Mouse (Mus musculus) forebrain, embryonic 14.5 days (tissue): ENCODE measurements around the gene Tmem253. TPM values are rescaled to one million over a fixed set of nuclear protein-coding genes. Genes with fewer than 3 reads are reported as not detected.

Experiments used
- ATAC-seq: fragments of 200-750 bp; cut with Nextera tagmentation; 2 replicates; pipeline ENCODE4 v1.8.0; 2017; ENCODE audit warnings: mild to moderate bottlenecking, moderate library complexity
- DNase-seq: peaks from one replicate; pipeline ENCODE4 v3.0.0-alpha.2; 2015; ENCODE audit warnings: low spot score
- H3K27ac ChIP-seq: fragments of 300-500 bp; sonication (generic); 2 replicates; pipeline ENCODE4 v1.5.1; 2014; ENCODE audit warnings: low read depth, mild to moderate bottlenecking, control low read depth, low read length, moderate library complexity
- H3K27me3 ChIP-seq: fragments of 300-500 bp; sonication (generic); replicated peaks from 2 replicates; pipeline ENCODE4 v1.6.1; 2014; ENCODE audit warnings: low read length, control low read depth, mixed read lengths; ENCODE audit not compliant: control insufficient read depth, insufficient read depth
- H3K36me3 ChIP-seq: fragments of 300-500 bp; sonication (generic); 2 replicates; pipeline ENCODE4 v1.6.1; 2014; ENCODE audit warnings: low read length, control low read depth; ENCODE audit not compliant: control insufficient read depth, insufficient read depth
- H3K4me1 ChIP-seq: fragments of 300-500 bp; sonication (generic); 2 replicates; pipeline ENCODE4 v1.6.1; 2014; ENCODE audit warnings: antibody characterized with exemption, low read length, control low read depth; ENCODE audit not compliant: control insufficient read depth, insufficient read depth
- H3K4me2 ChIP-seq: fragments of 300-500 bp; sonication (generic); 2 replicates; pipeline ENCODE4 v1.6.1; 2014; ENCODE audit warnings: mild to moderate bottlenecking, control low read depth, low read length
- H3K4me3 ChIP-seq: fragments of 300-500 bp; sonication (generic); 2 replicates; pipeline ENCODE4 v1.5.1; 2014; ENCODE audit warnings: low read depth, low read length, control low read depth
- H3K9ac ChIP-seq: fragments of 300-500 bp; sonication (generic); 2 replicates; pipeline ENCODE4 v1.6.1; 2014; ENCODE audit warnings: mild to moderate bottlenecking, low read length, control low read depth, moderate library complexity
- H3K9me3 ChIP-seq: fragments of 300-500 bp; sonication (generic); replicated peaks from 2 replicates; pipeline ENCODE4 v1.6.1; 2016; ENCODE audit warnings: low read length, control low read depth, mixed read lengths; ENCODE audit not compliant: control insufficient read depth
- WGBS: fragments of 180-500 bp; shearing (Covaris S2); extraction: QIAGEN DNeasy Blood & Tissue Kit; methylation state at CpG from one replicate; pipeline ENCODE4 v1.1.7; 2014; 5-methylcytosine and 5-hydroxymethylcytosine counted together
- polyA plus RNA-seq: library from polyadenylated mRNA; unstranded; fragments of >200 nt; fragmentation: Nextera tagmentation; extraction: Ambion mirVana; gene quantifications from 2 replicates; pipeline ENCODE4 v1.2.1, GENCODE M21; 2014

Tmem253 gene
- polyA plus RNA-seq, 1 experiment from 2014 or later: 0.46 TPM

GRCm38 (mm10) chr14:51987177-51987576 is 28.3 kb upstream of the Tmem253 start:
- Histone ChIP-seq H3K4me2 (no peak overlapping the region), H3K4me1 (peaks cover 14% of the 10 kb centered on the region; the same call in 1 of the 2 replicates), H3K27me3 (no peaks in the 10 kb centered on the region), H3K9ac (no peak overlapping the region), H3K36me3 (peaks cover 50% of the 10 kb centered on the region), H3K27ac (no peak overlapping the region), H3K9me3 (no peaks in the 10 kb centered on the region), H3K4me3 (no peak overlapping the region)
- ATAC-seq (no peak), DNase-seq (no peak)
- 93% methylated on average over 6 of the region's 6 CpGs for WGBS

GRCm38 (mm10) chr14:51988731-51989130 is 26.7 kb upstream of the Tmem253 start:
- Histone ChIP-seq H3K9ac (no peak overlapping the region), H3K4me3 (no peak overlapping the region), H3K4me1 (peaks cover 11% of the 10 kb centered on the region; the same call in 1 of the 2 replicates), H3K4me2 (no peak overlapping the region), H3K9me3 (no peaks in the 10 kb centered on the region), H3K27me3 (no peaks in the 10 kb centered on the region), H3K36me3 (peaks cover 62% of the 10 kb centered on the region), H3K27ac (no peak overlapping the region)
- WGBS: 76% methylated on average over 12 of the region's 12 CpGs
- no peak for ATAC-seq
- DNase-seq: no peak

- no peak overlapping the region for H3K4me2 ChIP-seq
- no peaks in the 10 kb centered on the region for H3K27me3 ChIP-seq
- 0 out of 2 replicates have a peak overlapping the region, but pooled peaks have one; percentile 25 for H3K9ac ChIP-seq
- H3K4me3 ChIP-seq: no peak overlapping the region
- 68% methylated on average over 12 of the region's 12 CpGs for WGBS
- no peak overlapping the region for H3K27ac ChIP-seq
- peaks cover 6% of the 10 kb centered on the region; the same call in 1 of the 2 replicates for H3K4me1 ChIP-seq
- peaks cover 70% of the 10 kb centered on the region for H3K36me3 ChIP-seq
- ATAC-seq: no peak
- DNase-seq: no peak
- no peaks in the 10 kb centered on the region for H3K9me3 ChIP-seq
Measured at GRCm38 (mm10) chr14:51989461-51989970, 25.9 kb upstream of the Tmem253 start.

- ATAC-seq: no peak
- Histone ChIP-seq H3K9me3 (no peaks in the 10 kb centered on the region), H3K4me2 (no peak overlapping the region), H3K36me3 (peaks cover 95% of the 10 kb centered on the region), H3K4me3 (no peak overlapping the region), H3K27me3 (no peaks in the 10 kb centered on the region), H3K4me1 (no peaks in the 10 kb centered on the region), H3K27ac (no peak overlapping the region), H3K9ac (no peak overlapping the region)
- no peak for DNase-seq
- WGBS: 93% methylated on average over 4 of the region's 4 CpGs
Measured at GRCm38 (mm10) chr14:51994453-51994852, 21.0 kb upstream of the Tmem253 start.

- no peak for ATAC-seq
- peaks cover 94% of the 10 kb centered on the region for H3K36me3 ChIP-seq
Measured at GRCm38 (mm10) chr14:51995219-51995871, 20.1 kb upstream of the Tmem253 start.

GRCm38 (mm10) chr14:51996231-51996841 is 19.1 kb upstream of the Tmem253 start:
- H3K36me3 ChIP-seq: peaks cover 94% of the 10 kb centered on the region
- H3K4me1 ChIP-seq: no peaks in the 10 kb centered on the region
- H3K9ac ChIP-seq: no peak overlapping the region
- no peaks in the 10 kb centered on the region for H3K9me3 ChIP-seq
- 89% methylated on average over 13 of the region's 13 CpGs for WGBS
- H3K4me3 ChIP-seq: no peak overlapping the region
- DNase-seq: no peak
- no peak overlapping the region for H3K27ac ChIP-seq
- no peaks in the 10 kb centered on the region for H3K27me3 ChIP-seq
- no peak overlapping the region for H3K4me2 ChIP-seq
- peak; percentile 6; the same call in 1 of the 2 replicates for ATAC-seq

More at GRCm38 (mm10) chr14:51995219-51995871, 20.1 kb upstream of the Tmem253 start:
- H3K4me3 ChIP-seq: no peak overlapping the region
- H3K27me3 ChIP-seq: no peaks in the 10 kb centered on the region
- H3K4me1 ChIP-seq: no peaks in the 10 kb centered on the region
- H3K4me2 ChIP-seq: no peak overlapping the region
- WGBS: 86% methylated on average over 12 of the region's 12 CpGs
- H3K9ac ChIP-seq: no peak overlapping the region
- no peak overlapping the region for H3K27ac ChIP-seq
- H3K9me3 ChIP-seq: no peaks in the 10 kb centered on the region
- DNase-seq: no peak

GRCm38 (mm10) chr14:51996866-51997265 is 18.6 kb upstream of the Tmem253 start:
- DNase-seq: no peak
- Histone ChIP-seq H3K4me2 (no peak overlapping the region), H3K9ac (no peak overlapping the region), H3K27me3 (no peaks in the 10 kb centered on the region), H3K36me3 (peaks cover 88% of the 10 kb centered on the region), H3K4me3 (no peak overlapping the region), H3K27ac (peak overlapping the region; percentile 41; the same call in 1 of the 2 replicates), H3K4me1 (no peaks in the 10 kb centered on the region), H3K9me3 (no peaks in the 10 kb centered on the region)
- WGBS: 41% methylated on average over 17 of the region's 17 CpGs
- ATAC-seq: peak; percentile 56

GRCm38 (mm10) chr14:51997483-51997882 is 18.0 kb upstream of the Tmem253 start:
- Histone ChIP-seq H3K4me2 (no peak overlapping the region), H3K4me1 (no peaks in the 10 kb centered on the region), H3K9ac (no peak overlapping the region), H3K27me3 (no peaks in the 10 kb centered on the region), H3K27ac (no peak overlapping the region), H3K36me3 (peaks cover 87% of the 10 kb centered on the region), H3K9me3 (no peaks in the 10 kb centered on the region), H3K4me3 (no peak overlapping the region)
- ATAC-seq: no peak
- DNase-seq: no peak
- WGBS: 93% methylated on average over 14 of the region's 14 CpGs
